Mouse (Mus musculus) c-Kit-positive CD71-positive TER-119-negative erythroid progenitor cells, embryonic 14.5 days (primary cell): Measurements from ENCODE around the gene Tie1.

Source experiments
- DNase-seq: peaks from one replicate; pipeline ENCODE4 v3.0.0-alpha.2; 2013; ENCODE audit warnings: low read depth

Tie1 gene

DNA sequence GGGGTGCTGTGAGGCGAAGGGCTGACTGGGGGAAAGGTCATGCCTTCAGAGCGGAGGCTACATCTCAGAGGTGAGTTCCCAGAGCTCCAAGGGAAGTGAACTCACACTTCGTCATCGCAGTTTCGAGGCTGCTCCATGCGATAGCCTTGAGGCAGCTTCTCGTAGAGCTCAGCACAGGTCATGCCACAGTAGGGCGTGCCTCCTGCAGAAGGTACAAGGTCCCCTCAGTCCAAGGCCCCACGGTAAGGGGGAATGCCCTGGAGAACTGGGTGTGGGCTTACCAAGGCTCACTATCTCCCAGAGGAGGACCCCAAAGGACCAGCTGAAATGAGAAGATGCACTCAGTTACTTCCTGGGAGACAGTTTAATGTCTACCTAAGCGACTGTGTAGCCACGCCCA is 17.2 kb downstream of the Tie1 start:
- no peak for DNase-seq

DNA sequence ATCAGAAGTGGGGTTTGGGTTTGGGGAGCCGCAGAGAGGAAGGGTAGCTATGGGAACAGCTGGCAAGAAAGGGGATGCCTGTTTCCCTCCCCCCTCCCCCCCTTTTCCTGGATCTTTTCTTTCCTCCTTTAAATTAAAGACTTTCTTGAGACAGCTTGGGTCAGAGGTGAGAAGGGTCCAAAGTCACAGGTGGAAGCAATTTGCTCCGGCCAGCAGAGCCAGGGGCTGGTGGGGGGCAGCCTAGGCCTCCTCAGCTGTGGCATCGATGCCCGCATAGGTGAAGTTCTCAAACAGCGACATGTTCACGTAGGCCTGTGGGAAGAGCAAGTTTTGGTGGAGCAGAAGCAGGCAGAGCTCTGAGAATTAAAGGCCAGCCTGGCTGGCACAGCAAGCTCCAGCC is 18.6 kb downstream of the Tie1 start:
- no peak for DNase-seq

DNA sequence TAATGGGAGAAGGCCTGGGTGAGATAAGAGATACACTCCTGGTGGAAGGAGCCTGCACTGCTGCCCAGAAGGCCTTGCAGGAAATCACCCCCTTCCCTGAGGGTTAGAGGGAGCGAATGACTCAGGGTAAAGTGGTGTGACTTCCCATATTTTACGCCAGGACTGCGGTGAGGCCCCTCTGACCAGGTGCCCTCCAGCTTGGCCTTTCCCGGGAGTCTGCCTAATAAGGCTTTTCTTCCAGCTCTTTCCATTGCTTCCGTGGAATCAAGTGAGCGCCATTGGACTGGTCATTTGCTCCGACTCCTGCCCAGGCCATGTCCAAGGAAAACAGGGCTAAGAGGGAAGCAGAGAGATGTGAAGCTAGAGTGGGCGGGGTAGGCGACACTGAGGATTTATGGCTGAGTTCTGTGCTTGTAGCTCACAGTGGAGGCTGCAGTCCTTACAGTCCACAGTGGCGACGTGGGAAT is 24.1 kb downstream of the Tie1 start:
- no peak for DNase-seq

DNA sequence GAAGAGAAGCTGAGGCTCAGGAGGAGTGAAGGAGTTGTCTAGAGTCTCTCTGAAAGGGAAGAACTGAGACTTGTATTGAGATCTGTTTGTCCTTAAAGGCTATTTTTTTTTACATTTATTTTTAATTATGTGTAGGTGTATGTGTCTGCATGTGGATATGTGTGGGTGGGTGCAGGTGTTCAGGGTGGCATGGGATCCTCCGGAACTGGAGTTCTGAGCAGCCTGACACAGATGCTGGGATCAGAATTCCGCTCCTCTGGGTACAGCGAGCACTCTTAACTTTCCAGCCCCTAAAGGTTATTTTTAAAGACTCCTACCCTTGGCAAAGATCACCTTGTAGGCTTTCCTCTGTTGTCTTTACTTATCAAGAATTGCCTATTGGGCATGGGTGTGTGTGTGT is 24.9 kb downstream of the Tie1 start:
- no peak for DNase-seq

DNA sequence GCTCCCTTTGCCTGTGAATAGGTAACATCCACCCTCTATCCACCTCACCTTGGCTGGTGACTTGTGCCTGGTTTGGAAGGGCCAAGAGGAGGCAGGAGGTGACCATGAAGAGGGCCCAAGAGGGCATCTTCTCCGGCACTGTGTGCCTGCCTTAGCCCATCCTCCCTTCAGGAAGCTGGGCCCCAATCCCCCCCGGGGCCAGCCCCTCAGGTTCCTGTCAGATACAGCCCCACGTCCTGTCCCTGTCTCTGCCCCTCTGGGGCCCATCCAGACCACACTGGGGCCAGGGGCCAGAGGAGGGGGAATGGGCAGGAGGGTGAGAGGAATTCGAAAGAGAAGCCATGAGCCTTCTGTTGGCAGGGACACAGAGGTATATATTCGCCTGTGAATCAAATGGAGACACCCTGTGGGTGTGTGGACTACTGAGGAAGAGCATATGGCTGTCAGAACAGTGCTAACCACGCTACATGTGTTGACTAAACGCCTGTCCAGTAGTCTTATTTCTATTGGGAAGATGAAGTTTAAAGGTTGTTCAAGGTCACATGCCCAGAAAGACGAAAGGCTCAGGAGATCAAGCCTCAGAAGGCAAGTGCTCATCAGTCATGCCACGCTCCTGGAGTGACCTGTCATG is 32.4 kb downstream of the Tie1 start, which contains the start of gene Mpl:
Mpl (minus strand) TSS at position 169 of the 631 bp plus-strand sequence.
- DNase-seq = no peak

DNA sequence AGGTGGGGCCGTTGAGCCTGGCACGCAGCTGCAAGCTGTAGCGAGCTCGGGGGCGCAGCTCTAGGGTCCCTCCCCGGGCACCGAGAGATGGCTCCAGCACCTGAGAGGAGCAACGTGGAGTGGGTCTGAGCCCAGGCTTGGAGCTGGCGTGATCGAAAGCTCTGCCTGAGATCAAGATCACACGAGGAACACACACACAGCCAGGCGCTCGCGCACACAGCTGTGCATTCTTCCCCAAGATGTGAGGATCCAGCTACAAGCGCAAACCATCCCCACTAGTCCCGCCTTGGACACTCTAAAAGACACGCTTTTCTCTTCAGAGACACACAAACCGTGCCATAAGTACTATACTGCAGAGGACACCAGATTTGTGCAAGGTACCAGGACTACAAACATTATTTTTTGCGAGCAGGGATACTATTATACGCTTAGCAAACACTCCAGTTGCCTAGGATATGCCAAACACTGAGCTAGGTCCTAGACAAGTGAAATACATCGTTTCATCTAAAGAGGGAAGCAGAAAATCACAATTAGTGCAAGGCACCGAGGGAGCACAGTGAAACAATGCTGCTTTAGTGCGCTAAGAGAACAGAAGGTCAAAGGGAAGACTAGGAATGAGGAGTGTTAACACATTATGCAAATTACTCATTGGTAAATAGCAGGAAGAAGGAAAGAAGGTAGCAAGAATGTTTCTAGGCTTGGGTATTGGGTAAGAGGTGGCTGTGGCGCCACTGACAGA is 43.3 kb downstream of the Tie1 start:
- DNase-seq = no peak

DNA sequence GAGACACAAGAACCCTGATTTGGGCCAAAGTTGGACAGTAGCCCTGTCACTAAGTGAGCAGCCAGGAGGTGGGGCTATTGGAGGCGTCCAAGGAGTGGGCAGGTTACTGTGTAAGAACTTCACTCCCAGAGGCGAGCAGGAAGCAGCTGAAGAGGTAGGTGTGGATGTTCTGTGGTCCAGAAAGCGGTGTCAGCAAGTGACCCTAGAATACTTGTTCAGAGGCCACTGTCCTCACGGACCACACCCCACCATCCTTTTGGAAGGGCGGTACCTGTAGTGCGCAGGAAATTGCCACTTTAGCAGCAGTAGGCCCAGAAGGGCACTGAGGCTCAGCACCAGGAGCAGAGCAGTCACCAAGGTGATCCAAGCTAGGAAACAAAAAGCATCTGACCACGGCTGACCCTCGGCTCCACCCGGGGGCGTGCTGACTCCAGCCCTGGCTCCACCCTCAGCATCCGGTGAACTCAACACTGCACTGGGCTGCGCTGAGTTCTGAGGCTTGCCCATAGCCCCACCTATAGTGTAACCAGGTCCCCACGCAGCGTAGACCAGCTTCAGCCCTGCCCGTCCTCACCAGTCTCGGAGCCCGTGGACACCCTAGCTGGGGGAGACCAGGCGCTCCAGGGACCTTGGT is 44.0 kb downstream of the Tie1 start:
- DNase-seq = no peak

DNA sequence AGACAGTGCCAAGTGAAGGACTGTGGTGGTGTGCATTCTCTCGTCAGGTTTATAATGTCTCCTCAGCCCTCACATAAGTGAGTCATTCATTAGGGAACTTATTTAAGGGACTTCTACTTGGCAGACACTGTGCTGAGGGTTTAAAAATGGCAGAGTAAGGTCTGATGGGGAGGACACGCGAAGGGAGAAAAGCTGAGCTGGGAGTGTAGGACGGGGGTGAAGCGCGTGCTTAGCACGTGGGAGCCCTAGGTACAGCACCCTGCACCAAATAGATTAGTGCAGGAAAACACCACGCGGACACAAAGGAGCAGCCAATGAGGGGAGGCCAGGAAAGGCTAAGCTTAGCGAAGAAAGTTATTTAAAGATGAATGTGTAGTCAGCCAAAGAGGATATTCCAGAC is 44.8 kb downstream of the Tie1 start:
- no peak for DNase-seq

DNA sequence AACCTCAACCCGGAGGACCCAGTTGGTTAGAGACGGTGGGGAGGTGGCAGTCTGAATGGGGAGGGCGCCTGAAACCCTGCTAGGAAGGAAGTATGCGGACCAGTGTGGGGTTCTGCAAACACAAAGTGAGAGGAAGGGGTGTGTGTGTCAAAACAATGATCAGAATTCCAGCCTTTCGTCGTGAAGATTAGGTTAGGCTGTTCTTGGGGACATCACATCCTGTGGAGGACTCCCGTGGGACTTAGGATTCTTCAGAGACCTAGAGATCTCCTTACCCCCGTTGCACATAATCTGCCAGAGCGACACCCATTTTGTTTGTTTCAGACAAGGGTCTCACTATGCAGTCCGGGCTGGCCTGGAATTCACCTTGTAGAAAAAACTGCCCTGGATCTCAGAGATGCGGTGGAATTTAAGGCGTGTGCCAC is 52.0 kb downstream of the Tie1 start:
- no peak for DNase-seq

DNA sequence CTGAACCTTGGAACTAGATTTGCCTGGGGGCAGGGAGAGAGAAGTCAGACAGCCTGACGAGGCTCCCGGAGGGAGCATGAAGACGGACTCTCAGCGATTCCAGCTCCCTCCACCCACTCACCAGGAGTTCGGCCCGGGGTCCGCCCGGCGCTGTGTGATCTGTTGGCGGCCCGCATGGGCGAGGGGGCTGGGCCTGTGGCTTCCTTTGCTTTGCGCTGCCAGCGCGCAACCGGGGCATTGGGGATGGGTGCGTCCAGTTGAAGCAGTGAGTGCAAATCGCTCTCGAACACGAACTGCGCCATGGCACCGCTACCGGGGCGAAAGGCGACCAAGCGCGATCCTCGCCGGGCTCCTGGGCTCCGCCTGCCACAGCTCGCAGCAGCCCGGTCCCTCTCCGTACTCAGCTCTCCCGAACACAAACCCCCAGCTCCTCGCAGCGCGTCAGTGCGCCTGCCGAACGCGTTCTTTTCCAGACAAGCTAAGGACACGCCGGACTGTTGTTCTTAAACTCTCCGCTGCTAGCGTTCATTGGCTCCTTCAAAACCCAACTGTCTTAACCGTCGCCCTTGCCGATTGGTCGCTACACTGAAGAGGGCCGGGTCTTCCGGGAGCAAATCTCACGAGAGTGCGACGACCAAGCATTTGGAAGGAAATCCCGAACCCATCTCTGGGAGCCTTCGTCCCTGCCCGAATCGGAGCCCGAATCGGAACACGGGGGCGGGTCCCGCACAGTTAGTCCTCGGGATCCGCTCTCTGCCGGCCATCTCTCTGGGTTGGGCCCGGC is 52.8 kb downstream of the Tie1 start, which contains the start of gene Cdc20:
Cdc20 (minus strand) TSS at position 533 of the 784 bp plus-strand sequence.
- peak; percentile 94 for DNase-seq

DNA sequence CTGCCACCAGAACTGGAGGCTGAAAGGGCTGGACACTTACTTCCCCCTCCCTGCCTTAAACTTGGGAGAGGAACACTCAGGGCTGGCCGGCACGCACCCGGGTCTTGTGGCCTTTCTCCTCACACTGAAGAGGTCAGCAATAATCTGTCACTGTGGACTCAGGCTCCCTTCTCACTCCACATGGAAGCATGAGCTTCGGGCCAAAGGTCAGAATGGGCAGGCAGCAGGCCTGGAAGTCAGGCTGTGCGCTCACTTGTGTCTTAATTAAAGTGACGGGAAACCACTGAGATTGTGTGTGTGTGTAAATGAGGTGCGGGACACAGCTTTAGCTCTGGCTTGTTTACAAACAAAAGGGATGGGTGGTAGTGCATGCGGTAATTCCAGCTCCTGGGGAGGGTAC is 57.5 kb downstream of the Tie1 start:
- no peak for DNase-seq

DNA sequence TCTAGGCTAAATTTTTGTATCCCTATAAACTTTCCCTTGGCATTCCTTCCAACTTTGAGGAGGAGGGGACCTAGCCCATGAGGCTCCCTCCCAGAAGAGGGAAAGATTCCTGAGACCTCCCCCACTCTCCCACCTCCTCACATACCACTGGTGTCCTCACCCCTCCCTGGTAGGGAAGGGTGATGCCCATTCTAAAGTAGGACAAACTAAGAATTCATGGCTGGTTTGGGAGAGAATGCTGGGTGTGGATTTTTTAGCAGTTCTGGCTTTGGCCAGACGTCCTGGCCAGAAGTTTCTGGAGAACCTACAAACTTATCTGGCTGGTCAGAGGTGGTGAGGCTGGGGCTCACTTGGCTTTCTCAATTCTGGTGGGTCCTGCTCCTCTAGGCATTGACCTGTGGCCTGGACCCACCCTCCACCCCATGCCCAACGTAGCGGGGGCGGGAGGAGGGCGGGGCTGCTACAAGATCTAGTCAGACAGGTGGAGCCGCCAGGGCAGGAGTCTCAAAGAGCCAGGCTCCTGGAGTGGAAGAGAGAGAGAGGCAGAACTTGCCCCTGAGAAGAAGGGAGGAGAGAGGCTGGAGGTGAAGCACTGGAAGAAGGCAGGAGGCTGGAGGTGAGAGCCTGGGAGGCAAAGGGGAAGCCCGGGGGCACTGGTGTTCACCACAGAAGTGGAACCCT is 60.5 kb downstream of the Tie1 start:
- DNase-seq = no peak

DNA sequence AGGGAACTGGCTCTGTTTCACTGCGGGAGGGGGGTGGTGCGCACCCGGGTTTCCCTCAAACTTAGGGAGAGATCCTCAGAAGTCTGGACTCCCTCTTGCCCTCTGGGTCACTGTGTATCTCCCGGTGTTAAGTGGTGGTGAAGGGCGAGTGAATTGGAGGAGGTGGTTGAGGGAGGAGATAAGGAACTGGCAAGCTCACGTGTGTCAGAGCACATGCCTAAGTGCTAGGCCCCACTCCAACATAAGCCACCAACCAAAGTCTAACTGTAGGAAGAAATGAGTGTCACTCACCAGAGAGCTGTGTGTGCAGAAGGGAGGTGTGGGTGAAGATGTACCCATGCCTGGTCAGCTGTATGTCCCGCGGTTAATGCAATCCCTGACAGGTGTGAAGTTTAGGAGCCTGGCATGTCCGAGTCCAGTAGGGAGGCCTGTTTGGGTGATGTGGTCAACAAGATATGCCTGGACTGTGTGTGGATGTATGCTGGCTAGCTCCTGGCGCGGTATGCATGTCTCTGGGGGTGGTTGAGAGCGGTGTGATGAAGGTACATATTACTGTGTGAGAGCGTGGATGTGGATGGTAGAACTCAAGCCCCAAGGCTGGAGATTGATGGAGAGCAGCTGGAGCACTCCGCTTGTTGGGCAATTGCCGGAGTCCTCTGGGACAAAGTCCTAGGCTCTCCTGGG is 61.2 kb downstream of the Tie1 start:
- no peak for DNase-seq

DNA sequence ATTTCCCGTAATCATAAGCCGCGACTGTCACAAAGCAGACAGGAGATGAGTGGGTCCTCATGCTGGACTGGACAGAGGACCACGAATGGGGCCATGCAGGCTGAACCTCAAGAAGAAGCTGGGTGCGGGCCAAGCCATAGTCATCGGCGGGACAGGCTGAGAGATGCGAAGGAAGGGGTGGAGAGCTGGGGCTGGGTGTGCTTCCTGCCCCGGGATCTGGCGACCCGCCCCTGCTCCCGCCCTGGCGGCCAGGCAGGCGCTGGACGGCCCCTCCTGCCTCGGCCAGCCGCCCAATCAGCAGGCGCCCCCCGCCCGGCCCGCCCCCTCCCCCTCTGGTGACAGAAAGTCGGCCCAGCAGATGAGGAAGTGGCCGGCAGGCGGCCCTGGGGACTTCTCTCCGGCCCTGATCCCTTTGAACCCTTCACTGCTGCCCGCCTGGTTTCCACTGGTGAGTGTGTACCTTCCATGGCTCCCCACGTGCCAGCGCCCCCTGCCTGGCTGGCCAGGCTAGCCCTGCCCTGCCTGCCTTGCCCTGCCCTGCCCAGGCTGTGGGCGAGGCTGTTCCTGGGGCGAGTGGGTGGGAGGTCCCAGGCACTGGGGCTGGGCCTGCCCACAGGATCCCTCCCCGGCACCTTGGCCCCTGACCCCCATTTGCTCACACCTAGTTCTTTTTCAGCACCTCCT is 62.0 kb downstream of the Tie1 start, which contains the start of gene Elovl1:
Elovl1 (plus strand) TSS at position 326 of the 684 bp plus-strand sequence.
- DNase-seq = peak; percentile 76

DNA sequence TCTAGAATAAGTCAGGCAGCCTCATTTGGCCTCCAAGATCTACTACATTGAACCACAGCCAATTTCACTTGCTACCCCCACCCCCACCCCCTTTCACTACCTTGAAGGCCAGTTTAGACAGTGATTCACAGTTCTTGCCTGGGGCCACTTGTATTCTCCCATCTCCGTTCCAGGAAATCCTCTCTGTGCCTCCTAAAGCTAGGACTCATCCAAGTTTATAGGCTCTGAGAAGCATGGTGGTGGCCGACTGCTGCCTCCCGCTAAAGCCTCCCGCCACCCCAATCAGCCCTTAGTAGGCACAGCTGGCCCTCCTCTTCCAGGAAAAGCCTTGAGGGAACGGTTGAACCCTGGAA is 62.5 kb downstream of the Tie1 start:
- no peak for DNase-seq

DNA sequence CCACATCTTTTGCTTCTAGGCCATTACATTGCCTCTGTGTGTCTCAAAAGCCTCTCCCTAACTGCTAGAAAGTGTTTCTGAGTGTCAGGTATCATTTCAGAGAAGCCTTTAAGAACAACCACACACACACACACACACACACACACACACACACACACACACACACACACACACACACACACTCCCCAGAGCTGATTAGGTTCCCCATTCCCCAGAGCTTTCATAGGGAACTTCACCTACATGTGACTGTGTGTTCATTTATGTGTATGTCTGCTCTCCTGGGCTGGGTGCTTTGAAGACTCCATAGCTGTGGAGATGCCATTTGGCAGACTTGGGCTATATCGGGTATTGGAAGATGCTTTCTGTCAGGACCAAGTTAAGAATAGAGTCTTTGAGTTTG is 64.5 kb downstream of the Tie1 start:
- no peak for DNase-seq

DNA sequence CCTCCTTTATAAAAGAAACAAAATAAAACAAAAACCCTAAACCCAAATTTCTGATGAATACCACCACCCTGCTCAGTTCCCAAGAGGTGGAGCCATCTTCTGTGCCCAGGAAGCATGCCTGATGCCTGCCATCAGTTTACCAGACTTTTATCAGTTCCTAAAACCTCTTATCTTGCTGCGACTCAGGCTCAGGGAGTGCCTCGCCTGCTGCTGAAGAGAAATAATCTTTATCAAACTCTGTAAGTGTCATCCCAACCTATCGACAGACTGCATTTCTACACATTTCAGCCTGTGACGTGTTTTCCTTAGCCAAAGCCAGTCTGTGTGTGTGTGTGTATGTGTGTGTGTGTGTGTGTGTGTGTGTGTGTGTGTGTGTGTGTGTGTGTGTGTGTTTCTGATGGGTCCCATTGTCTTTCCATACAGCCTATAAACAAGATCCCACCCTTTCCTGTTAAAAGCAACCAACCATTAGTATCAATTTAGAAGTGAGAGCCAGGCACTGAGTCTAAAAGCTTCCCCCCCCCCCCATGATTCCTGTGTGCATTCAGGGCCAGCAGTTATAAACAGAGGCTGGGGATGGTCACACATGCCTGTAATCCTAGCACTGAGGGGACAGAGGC is 65.2 kb downstream of the Tie1 start:
- DNase-seq = no peak

DNA sequence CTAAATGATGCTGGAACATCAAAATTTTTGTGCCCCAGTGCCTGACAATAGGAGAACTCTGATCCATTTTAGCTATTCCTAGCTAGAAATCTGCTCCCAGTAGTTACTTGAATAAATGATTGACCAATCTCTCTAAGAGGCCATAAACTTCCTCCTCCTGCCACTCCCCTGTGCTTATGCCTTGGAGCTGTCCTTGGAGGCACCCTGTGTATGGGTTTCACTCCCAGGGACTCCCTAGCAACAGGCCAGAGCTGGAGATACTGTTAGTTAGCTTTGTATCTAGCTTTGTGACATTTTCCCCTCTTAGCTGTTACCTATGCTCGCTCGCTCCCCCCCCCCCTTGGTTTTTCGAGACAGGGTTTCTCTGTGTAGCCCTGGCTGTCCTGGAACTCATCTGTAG is 68.5 kb downstream of the Tie1 start:
- no peak for DNase-seq
